Mouse (Mus musculus) left cerebral cortex, adult 18-20 months (tissue): ENCODE measurements around the gene Grid2. TPM values are rescaled to one million over a fixed set of nuclear protein-coding genes. Genes with fewer than 3 reads are reported as not detected.
A peak's percentile ranks its signal among the peaks of the same experiment; 100 is the strongest.

Experiments used
- DNase-seq, 2 experiments: peaks; one replicate each; pipeline ENCODE4 v3.0.0; 2021 to 2022; ENCODE audit warnings: low spot score in 2 of 2, mixed read lengths in 1 of 2
- total RNA-seq, 2 experiments: library from RNA; stranded (reverse); gene quantifications; 2 replicates each; pipeline ENCODE4 v1.2.3; 2021

Grid2 gene
- total RNA-seq, 2 experiments from 2014 or later: 15.4 to 15.9 TPM

DNA sequence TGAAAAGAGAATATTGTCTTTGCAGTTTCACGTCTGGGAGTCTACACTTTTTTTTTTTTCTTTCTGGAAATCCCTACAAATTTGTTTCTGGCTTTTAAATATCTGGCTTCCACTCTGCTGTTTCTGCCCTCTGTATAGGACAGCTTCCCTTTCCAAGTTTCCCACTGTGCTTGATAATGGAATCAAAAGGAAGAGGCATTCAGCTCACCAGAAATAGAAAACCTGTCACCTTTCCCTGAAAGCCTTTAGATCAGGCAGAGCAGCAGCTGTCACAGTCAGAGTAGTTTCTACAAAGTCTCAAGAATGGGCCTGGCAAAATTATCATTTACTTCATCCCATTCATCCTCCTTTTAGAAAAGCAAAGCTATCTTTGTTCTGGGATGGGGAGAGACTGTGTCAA lies 1042.0 kb downstream of the Grid2 start:
- DNase-seq: no peak

DNA sequence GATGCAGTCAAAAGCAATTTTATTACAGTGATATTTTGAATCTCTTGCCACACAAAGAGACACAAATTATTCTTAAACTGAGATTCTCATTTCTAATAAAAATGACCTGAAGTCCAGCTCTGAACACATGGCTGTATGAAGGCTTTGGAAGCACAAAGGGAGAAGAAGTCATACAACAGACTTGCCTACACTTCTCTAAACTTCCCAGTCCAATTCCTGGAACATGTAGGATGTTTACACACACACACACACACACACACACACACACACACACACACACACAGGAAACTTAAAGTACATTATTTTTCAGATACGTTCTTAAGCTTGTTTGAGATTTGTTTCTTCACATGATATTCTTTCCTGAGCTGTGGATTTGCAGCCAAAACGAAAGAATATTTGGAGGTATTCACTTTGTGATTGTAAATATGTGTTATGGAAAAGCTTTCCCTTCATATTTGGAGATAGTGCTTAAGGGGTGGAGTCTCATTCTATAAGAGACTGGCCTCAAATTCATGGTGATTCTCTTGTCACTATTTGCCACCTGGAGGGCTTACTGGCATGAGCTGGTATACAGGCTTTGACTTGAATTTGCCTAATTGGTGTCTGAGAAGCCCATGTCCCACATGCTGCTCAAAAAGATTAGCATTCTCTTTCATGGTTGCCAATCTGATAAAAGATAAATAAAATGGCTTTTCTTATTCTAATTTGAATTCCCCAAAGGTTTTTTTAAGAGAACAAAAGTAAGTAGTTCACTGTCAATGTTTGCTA lies 1049.2 kb downstream of the Grid2 start:
- DNase-seq: no peak

GRCm38 (mm10) chr6:64308631-64309030 lies 1053.0 kb downstream of the Grid2 start:
- no peak for DNase-seq

GRCm38 (mm10) chr6:64313132-64313531 lies 1057.5 kb downstream of the Grid2 start:
- DNase-seq: no peak

DNA sequence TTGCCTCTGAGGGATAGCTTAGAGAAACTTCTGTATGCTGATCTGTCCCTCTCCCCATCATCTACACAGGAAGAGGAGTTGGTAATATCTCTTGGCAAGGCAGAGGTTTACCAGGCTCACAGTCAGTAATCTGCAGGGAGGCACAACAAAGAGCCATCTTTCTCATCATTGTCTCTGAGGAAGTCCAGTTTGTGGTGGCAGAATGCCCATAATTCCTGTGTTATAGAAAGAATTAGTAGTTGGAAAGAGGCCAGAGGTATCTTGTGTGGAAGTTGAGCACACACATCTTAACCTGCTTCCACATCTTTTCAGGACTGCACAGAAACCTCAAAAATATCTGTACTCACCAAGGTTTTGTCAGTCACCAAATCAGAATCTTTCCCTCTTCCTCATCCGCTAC lies 1071.3 kb downstream of the Grid2 start:
- DNase-seq: no peak

DNA sequence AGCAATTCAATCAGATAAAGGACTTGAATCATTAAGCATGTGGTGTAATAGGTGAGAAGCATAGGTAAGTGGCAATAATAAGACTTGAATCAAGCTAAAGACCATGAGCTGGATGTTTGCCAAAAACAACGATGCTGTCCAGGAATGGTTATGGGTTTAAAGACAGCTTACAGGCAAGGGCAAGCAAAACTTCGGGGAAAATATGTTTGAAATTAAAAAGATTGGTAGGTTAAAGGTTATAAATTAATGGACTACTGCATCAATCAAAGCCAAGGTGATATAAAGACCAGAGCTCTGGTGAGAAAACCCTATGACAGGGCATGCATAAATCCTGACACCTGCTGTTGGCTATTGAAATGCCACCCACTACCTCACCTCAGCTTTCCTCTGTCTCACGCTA lies 1072.2 kb downstream of the Grid2 start:
- no peak for DNase-seq

DNA sequence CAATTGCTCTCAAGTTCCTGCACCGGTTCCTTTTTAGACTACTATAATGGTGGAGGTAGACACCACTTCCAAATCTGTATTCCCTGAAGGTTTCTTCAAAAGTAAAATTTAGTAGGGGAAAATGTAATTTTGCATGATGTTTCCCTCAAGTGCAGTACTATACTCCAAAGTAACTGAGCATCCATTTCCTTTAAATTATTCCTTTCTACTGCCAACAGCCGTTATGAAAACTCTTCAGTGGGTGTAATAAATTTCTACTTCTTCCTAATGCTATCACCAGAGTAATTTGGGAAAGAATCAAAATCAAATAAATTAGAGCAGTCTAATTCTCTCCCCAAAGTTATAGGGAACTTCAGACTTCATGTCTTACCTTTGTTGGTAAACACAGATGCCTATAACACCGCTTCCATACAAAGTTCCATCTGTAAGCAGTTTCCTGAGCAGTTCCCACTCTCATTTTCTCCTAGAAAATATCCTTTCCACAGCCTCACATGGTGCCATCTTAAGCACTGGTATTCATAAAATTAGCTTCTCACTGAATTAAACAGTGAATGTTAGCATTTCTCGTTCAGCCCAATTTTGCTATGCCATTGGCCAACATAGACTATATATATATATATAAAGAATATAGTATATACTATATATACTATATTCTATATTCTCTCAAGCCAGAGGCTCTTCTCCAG lies 1142.9 kb downstream of the Grid2 start:
- no peak for DNase-seq

- no peak for DNase-seq
These were observed 1172.0 kb downstream of the Grid2 start for GRCm38 (mm10) chr6:64427658-64428057.

DNA sequence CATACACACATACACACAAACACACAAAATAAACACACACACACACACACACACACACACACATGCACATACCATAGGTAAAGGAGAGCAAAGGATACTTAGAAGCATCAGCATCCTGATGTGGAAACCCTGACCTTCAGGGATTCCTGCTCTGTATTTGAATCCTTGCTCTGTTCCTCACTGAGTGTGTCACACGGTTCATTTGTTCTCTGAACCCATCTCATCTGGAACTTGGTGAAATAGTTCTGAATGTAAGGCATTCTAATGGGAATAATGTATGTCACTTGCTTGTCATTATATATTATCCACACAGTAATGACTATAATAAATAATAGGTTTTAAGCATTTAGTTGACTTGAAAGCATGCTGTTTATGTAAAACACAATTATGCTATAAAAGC lies 1173.2 kb downstream of the Grid2 start:
- no peak for DNase-seq

DNA sequence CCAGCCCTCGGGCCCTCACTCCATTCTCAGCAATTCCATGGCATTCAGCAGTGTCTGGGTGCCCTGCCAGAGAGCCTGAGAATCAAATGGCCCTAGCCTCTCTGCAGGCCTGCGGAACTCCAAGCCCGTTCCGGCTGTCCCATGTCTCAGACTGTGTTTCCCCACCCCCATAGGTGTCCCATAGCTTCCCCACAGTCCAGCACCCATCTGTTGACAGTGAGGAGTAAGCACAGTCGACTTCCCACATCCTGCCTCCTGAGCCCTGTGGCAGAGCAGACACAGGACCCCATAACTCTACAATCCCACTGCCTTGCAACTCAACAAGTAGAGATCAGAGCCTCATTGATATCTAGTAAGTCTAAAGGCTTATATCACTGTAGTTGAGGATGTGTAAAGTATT lies 1192.5 kb downstream of the Grid2 start:
- no peak for DNase-seq

DNA sequence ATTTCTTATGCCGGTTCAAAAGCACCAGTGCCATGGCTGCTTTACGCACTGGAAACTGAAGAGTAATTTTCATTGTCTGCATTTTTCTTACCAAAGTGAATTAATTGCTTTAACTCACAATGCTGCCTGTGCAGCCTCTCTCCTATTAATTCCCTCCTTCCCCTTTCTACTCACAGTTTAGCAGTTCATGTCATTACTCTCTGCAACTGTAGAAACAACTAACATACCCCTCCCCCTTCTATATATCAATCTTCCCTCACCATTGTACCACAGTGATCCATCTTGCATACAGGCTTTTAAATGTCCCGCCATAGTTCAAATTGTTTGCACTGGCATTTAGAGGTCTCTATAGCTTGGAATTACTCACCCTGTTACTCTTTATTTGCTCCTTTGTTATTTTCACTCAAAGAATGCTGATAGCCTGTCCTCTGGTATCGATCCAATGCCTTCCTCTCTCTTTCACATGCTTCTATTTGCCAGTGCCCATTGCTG lies 1193.2 kb downstream of the Grid2 start:
- no peak for DNase-seq

DNA sequence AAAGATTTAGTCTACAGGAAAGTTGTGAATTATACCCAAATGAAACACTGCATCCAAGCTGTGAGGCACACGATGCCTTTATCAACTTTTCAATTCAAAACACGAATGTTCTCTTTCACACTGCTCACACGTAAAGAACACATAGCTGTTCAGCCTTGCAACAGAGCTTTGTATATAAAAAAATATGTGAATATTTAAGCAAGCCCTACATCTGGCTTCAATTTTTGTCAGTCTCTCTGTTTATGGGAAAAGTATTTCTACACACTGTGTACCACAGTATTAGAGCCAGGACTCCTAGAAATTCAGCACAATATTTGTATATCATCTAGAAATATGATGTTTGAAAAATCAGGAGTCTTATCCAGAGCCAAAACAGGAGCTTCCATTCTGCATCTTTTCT lies 1195.1 kb downstream of the Grid2 start:
- DNase-seq: no peak

DNA sequence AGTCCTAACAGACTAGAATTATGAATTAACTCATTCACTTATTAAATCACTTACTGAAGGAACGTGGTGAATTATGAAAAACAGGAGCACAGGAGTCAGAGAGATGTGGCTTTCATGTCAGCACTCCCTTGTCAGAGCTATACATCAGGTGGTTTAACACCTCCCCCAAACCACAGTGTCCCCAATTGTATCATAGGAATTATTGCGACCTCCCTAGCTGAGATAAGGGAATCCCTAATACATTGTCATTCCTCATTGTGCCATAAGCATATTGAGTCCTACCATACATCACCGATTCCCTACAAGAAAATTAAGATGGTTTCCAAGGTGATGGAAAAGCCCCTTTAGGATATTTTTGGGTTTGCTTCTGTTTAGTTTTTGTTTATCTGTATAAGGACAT lies 1224.2 kb downstream of the Grid2 start:
- no peak for DNase-seq

- no peak for DNase-seq
These were observed 1224.9 kb downstream of the Grid2 start for GRCm38 (mm10) chr6:64480592-64480991.

- DNase-seq: no peak
These were observed 1234.8 kb downstream of the Grid2 start for GRCm38 (mm10) chr6:64490313-64491067.

- no peak for DNase-seq
These were observed 1248.7 kb downstream of the Grid2 start for GRCm38 (mm10) chr6:64504394-64504793.

- no peak for DNase-seq
These were observed 1286.5 kb downstream of the Grid2 start for GRCm38 (mm10) chr6:64542168-64542567.

GRCm38 (mm10) chr6:64553645-64554044 lies 1298.0 kb downstream of the Grid2 start:
- DNase-seq: no peak

DNA sequence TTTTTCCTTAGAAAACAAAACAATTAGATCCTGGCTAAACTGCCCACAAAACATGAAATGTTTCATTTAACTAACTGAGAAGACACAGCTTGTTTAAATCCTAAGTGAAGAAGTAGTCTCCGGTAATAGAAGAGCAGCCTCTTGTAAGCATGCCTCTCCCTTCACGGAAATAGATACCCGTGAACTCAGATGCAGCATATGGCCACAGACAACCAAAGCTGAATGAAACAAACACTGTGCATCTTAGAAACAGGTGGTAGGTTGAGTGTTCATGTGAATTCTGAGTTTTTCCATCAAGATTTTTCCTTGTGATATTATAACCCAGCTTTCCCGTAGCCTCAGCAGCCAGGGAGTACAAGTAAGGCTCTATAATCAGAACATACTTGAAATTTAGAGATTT lies 1299.5 kb downstream of the Grid2 start:
- peak in 1 of 2 experiments; percentile 19 for DNase-seq

DNA sequence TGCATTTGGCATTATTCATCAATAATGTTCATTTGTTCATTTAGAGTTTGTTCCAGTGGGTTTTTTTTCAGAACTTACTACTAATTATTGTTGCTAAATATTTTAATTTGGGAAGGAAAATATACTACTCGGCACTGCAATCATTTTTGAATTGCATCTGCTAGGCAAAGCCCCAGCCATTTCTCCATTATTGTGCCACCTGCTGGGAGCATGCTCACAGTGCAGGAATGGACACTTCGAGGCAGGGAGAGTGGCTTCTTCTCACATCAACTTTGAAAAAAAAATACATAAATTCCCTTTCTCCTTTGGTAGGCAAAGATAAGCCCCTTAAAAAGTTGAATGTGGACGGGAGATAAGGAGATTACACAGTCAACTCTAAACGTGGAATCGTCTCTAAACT lies 1312.9 kb downstream of the Grid2 start:
- peak; percentile 61 to 67 for DNase-seq

- DNase-seq: no peak
These were observed 1325.7 kb downstream of the Grid2 start for GRCm38 (mm10) chr6:64581338-64581737.
